Mouse (Mus musculus) kidney, postnatal 0 days (tissue): ENCODE data around the gene 4930544D05Rik. TPM values are rescaled to one million over a fixed set of nuclear protein-coding genes. Genes with fewer than 3 reads are reported as not detected.

Source experiments
- ATAC-seq: fragments of 200-750 bp; cut with Nextera tagmentation; replicated peaks from 2 replicates; pipeline ENCODE4 v1.8.0; 2017; ENCODE audit warnings: low read depth, moderate number of reproducible peaks, moderate TSS enrichment, moderate library complexity; ENCODE audit not compliant: low FRiP score
- DNase-seq: peaks from one replicate; pipeline ENCODE4 v3.0.0-alpha.2; 2016; ENCODE audit warnings: low spot score
- H3K27ac ChIP-seq: fragments of 300-500 bp; sonication (generic); 2 replicates; pipeline ENCODE4 v1.5.1; 2014; ENCODE audit warnings: mild to moderate bottlenecking
- H3K27me3 ChIP-seq: fragments of 300-500 bp; sonication (generic); 2 replicates; pipeline ENCODE4 v1.6.1; 2014; ENCODE audit warnings: low read length, mixed read lengths; ENCODE audit not compliant: insufficient read depth
- H3K36me3 ChIP-seq: fragments of 300-500 bp; sonication (generic); 2 replicates; pipeline ENCODE4 v1.6.1; 2014; ENCODE audit warnings: low read length, mixed read lengths; ENCODE audit not compliant: insufficient read depth
- H3K4me1 ChIP-seq: fragments of 300-500 bp; sonication (generic); replicated peaks from 2 replicates; pipeline ENCODE4 v1.6.1; 2014; ENCODE audit warnings: antibody characterized with exemption, low read length, mixed read lengths; ENCODE audit not compliant: insufficient read depth
- H3K4me2 ChIP-seq: fragments of 300-500 bp; sonication (generic); 2 replicates; pipeline ENCODE4 v1.6.1; 2014; ENCODE audit warnings: mild to moderate bottlenecking, low read length, moderate library complexity, mixed read lengths
- H3K4me3 ChIP-seq: fragments of 300-500 bp; sonication (generic); replicated peaks from 2 replicates; pipeline ENCODE4 v1.5.1; 2014; ENCODE audit warnings: low read depth, low read length
- H3K9ac ChIP-seq: fragments of 300-500 bp; sonication (generic); 2 replicates; pipeline ENCODE4 v1.6.1; 2014; ENCODE audit warnings: low read depth, low read length
- H3K9me3 ChIP-seq: fragments of 300-500 bp; sonication (generic); replicated peaks from 2 replicates; pipeline ENCODE4 v1.6.1; 2016; ENCODE audit warnings: low read length, inconsistent platforms, mixed read lengths
- CTCF ChIP-seq: IDR thresholded peaks from 2 replicates; pipeline ENCODE4 v1.5.1; 2016; ENCODE audit warnings: antibody characterized with exemption, low read depth, mild to moderate bottlenecking, moderate library complexity
- WGBS: fragments of 180-500 bp; shearing (Covaris S2); extraction: QIAGEN DNeasy Blood & Tissue Kit; methylation state at CpG from one replicate; pipeline ENCODE4 v1.1.7; 2014; 5-methylcytosine and 5-hydroxymethylcytosine counted together
- polyA plus RNA-seq: library from polyadenylated mRNA; unstranded; fragments of >200 nt; fragmentation: Nextera tagmentation; extraction: Ambion mirVana; gene quantifications from 2 replicates; pipeline ENCODE4 v1.2.1, GENCODE M21; 2015

Gene 4930544D05Rik
- polyA plus RNA-seq, 1 experiment from 2014 or later, result not detected

GRCm38 (mm10) chr11:70594253-70594989, 21.2 kb upstream of the 4930544D05Rik start:
- Histone ChIP-seq H3K4me3 (no peak overlapping the region), H3K4me2 (no peak overlapping the region), H3K4me1 (no peaks in the 10 kb centered on the region), H3K27ac (no peak overlapping the region; the same call in 1 of the 2 replicates), H3K27me3 (no peaks in the 10 kb centered on the region), H3K9me3 (no peaks in the 10 kb centered on the region), H3K36me3 (0 out of 2 replicates have a peak, but pooled peaks cover 21% of the 10 kb centered on the region), H3K9ac (no peak overlapping the region)
- 64% methylated on average over 15 of the region's 15 CpGs for WGBS
- ATAC-seq (no peak), DNase-seq (no peak)
- no peak for TF ChIP-seq CTCF

DNA sequence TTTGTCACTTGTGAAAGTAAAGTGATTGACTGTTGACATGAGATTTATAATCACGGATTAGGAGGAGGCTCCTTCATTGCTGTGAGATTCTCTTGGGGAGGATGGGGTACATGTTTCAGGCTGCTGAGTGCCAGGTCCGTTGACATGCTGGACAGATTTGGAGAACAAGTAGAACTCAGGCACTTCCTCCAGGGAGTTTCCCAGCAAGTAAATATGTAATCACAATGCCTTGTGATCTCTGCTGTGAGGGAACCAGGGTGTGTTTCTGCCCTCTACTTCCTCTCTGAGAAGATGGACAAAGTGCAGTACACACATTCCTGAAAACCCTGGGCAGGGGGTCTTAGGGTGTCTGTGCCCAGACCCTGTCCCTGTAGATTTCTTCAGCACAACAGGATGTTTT, 20.0 kb upstream of the 4930544D05Rik start:
- no peak for ATAC-seq
- 66% methylated on average over 2 of the region's 2 CpGs for WGBS
- Histone ChIP-seq H3K4me2 (no peak overlapping the region), H3K27ac (peak overlapping the region; percentile 19; the same call in 1 of the 2 replicates), H3K36me3 (0 out of 2 replicates have a peak, but pooled peaks cover 22% of the 10 kb centered on the region), H3K9me3 (no peaks in the 10 kb centered on the region), H3K4me1 (no peaks in the 10 kb centered on the region), H3K9ac (0 out of 2 replicates have a peak overlapping the region, but pooled peaks have one; percentile 25), H3K4me3 (no peak overlapping the region), H3K27me3 (no peaks in the 10 kb centered on the region)
- TF ChIP-seq CTCF, result no peak
- no peak for DNase-seq

DNA sequence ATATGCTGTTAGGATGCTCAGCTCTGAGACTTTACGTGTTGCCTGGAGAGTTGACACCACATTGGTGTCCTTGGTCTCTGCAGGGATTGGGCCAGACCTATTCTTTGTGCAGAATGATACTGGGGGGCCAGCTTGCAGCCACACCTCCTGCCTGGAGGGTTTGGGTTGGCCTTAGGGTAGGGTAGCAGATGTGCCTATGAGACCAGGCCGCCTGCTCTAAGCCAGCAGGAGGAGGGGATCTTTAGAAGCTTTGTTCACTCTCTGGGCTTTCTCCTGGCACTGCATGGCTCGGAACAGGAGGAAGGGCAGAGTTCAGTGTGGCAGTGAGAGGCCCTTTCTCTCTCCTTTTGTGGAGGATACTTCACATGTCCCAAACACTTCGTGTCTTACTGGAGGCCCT, 19.6 kb upstream of the 4930544D05Rik start:
- 63% methylated on average over 4 of the region's 4 CpGs for WGBS
- H3K9me3 ChIP-seq, result no peaks in the 10 kb centered on the region
- H3K4me1 ChIP-seq, result no peaks in the 10 kb centered on the region
- no peak overlapping the region for H3K4me3 ChIP-seq
- ATAC-seq, result no peak
- H3K9ac ChIP-seq, result no peak overlapping the region
- no peak overlapping the region for H3K4me2 ChIP-seq
- H3K27me3 ChIP-seq, result no peaks in the 10 kb centered on the region
- no peak for TF ChIP-seq CTCF
- H3K27ac ChIP-seq, result peak overlapping the region; percentile 19; the same call in 1 of the 2 replicates
- H3K36me3 ChIP-seq, result 0 out of 2 replicates have a peak, but pooled peaks cover 22% of the 10 kb centered on the region
- no peak for DNase-seq

GRCm38 (mm10) chr11:70597301-70597700, 18.3 kb upstream of the 4930544D05Rik start:
- peaks cover 28% of the 10 kb centered on the region for H3K36me3 ChIP-seq
- no peak for TF ChIP-seq CTCF
- no peak overlapping the region for H3K4me3 ChIP-seq
- no peak for DNase-seq
- no peaks in the 10 kb centered on the region for H3K4me1 ChIP-seq
- no peak for ATAC-seq
- no peaks in the 10 kb centered on the region for H3K9me3 ChIP-seq
- 84% methylated on average over 6 of the region's 6 CpGs for WGBS
- no peaks in the 10 kb centered on the region for H3K27me3 ChIP-seq
- H3K27ac ChIP-seq, result no peak overlapping the region
- no peak overlapping the region for H3K4me2 ChIP-seq
- no peak overlapping the region for H3K9ac ChIP-seq

DNA sequence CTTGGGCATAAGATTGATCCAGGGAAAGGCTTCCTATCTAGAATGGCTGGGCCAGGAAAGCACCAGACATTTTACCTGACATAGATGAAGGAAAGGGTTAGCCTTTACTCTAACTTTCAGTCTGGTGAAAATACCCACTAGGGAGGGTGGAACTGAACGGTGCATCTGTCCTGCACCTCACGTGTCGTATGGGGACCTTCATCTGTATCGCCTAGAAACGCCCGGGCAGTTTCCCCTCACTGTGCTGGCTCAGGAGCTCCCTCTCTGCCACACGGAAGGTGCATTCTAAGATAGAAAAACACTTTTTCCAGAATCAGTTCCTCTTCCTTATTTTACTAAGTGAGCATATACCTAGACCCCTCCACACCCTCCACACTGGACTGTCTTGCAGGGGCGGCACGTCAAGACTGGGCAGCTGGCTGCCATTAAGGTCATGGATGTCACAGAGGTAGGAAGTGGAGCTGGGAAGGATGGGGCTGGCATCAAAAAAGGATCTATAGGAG, 17.1 kb upstream of the 4930544D05Rik start:
- DNase-seq (no peak), ATAC-seq (no peak)
- H3K36me3 ChIP-seq, result peaks cover 33% of the 10 kb centered on the region
- no peak overlapping the region for H3K4me2 ChIP-seq
- H3K4me1 ChIP-seq, result no peaks in the 10 kb centered on the region
- no peaks in the 10 kb centered on the region for H3K27me3 ChIP-seq
- H3K9ac ChIP-seq, result no peak overlapping the region
- H3K9me3 ChIP-seq, result no peaks in the 10 kb centered on the region
- H3K27ac ChIP-seq, result no peak overlapping the region
- 89% methylated on average over 9 of the region's 9 CpGs for WGBS
- TF ChIP-seq CTCF, result no peak
- H3K4me3 ChIP-seq, result no peak overlapping the region

GRCm38 (mm10) chr11:70605024-70605566, 10.6 kb upstream of the 4930544D05Rik start:
- H3K4me1 ChIP-seq, result no peaks in the 10 kb centered on the region
- H3K27ac ChIP-seq, result no peak overlapping the region
- peaks cover 64% of the 10 kb centered on the region for H3K36me3 ChIP-seq
- H3K9me3 ChIP-seq, result no peaks in the 10 kb centered on the region
- DNase-seq (peak; percentile 79), ATAC-seq (no peak)
- 52% methylated on average over 14 of the region's 14 CpGs for WGBS
- no peak overlapping the region for H3K4me3 ChIP-seq
- no peak overlapping the region for H3K9ac ChIP-seq
- no peaks in the 10 kb centered on the region for H3K27me3 ChIP-seq
- TF ChIP-seq CTCF, result peak; percentile 93
- no peak overlapping the region for H3K4me2 ChIP-seq
